Mouse (Mus musculus) cerebellum, adult 9-11 months (tissue): ENCODE measurements at regions not wholly inside any gene's neighbourhood (a gene's known extent, or its start where the extent isn't known, plus 50 kb on each side); places are given as distances from the start of the nearest gene placed in this dataset.
A peak's percentile ranks its signal among the peaks of the same experiment; 100 is the strongest.

Experiments used
- DNase-seq: peaks from one replicate; pipeline ENCODE4 v3.0.0; 2022

DNA sequence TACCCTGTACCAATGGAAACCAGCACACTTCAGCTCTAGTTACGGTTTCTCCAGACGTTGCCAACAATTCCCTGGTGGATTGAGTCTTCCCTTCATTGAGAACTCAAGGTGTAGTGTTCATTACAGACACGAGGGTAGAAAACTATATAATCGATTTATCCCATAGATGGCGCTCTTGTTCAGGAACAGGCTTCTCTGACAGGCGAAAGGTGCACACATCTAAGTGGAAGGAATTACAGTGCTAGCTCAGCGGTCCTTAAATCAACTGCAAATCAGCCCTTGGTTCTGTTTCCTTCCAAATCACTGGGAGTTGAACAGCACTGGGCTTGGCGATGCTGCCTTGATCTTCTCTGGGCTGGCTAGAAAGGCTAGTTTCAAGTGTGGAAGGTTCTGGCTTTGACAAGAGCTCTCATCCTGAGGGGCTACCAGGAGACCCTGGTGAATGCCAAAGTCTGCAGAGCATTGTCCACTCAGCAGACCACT lies 161.1 kb downstream of the March11 start:
- DNase-seq, result peak; percentile 8

DNA sequence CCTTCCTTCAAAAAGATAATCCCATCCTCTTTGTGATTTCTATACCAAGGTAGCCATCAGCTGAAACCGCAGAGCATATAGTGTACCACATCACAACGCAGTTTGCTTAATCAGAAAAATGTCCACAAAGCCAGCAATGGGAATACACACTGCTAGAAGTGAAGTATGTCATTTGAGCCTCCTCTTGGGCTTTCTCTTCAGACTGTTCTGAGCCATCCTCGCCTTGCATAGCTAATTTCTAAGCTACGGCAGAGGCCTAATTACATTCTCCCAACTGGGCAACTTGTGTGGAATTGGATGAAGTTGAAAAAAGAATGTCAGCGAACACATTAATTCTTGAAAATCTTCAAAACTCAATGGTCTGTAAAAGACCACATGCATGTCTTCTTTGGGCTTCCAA lies 178.5 kb downstream of the March11 start:
- no peak for DNase-seq
